ENCODE assay signal across 7 mouse cellular contexts in the genomic region with DNA sequence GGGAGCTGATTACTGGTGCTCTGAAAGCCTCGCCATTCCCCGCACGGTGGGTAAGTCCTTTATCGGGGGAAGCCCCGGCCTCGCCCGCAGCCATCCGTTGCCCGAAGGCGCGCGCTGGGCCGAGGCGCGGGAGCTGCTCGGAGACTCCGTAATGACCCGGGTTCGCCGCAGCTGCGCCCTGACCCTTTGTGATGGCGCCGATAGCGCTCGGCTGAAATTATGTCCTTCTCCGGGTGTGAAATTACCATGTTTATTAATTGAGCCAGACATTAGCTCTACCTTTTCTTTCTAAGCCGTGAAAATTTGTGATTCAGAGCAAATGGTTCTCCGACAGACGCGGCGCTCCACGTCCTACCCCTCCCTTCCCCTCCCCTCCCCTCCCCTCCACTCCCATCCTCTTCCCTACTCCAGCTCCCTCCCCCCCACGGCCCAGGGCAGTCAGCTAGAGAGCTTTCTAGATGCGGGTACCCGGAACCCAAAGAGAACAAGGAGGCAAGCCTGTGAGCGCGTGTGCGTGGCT. TPM values are rescaled to one million over a fixed set of nuclear protein-coding genes. Genes with fewer than 3 reads are reported as not detected.
DNase-seq lines count a peak whose midpoint lies in the region; ATAC-seq and TF ChIP-seq lines count a peak whose summit lies in the region.

No protein-coding gene starts in this region.

- no peak overlapping the region for H3K27ac ChIP-seq in ES-Bruce4 (ENCODE audit: insufficient read depth, low read length)
- no peak overlapping the region for H3K27ac ChIP-seq in ES-E14 (ENCODE audit: insufficient read depth, low read depth, low read length, poor library complexity, severe bottlenecking)
- H3K27ac ChIP-seq in forebrain, postnatal 0 days (ENCODE audit: low read depth, low read length), result no peak overlapping the region
- H3K27ac ChIP-seq in midbrain, embryonic 12.5 days (replicated peaks), result peak overlapping the region; percentile 46; the same call in 1 of the 2 replicates

- H3K4me1 ChIP-seq in ES-Bruce4 (ENCODE audit: control insufficient read depth, insufficient read depth, low read length) (no peaks in the 10 kb centered on the region), ES-E14 (ENCODE audit: control insufficient read depth in 2 of 2, insufficient read depth in 2 of 2, low read length in 2 of 2, poor library complexity in 1 of 2) (0 out of 4 replicates have a peak, but pooled peaks cover 0 to 6% of the 10 kb centered on the region in 2 experiments)
- no peaks in the 10 kb centered on the region for H3K4me1 ChIP-seq in forebrain, postnatal 0 days (ENCODE audit: insufficient read depth)
- H3K4me1 ChIP-seq in midbrain, embryonic 12.5 days, result peaks cover 23% of the 10 kb centered on the region

- H3K4me2 ChIP-seq in forebrain, postnatal 0 days (ENCODE audit: low read depth), result peak overlapping the region; percentile 37
- H3K4me2 ChIP-seq in midbrain, embryonic 12.5 days (replicated peaks), result peak overlapping the region; percentile 41

- DNase-seq in ES-E14 (ENCODE audit: low read depth, low spot score), result no peak
- DNase-seq in forebrain, postnatal 0 days, result no peak
- DNase-seq in right cerebral cortex, postnatal 36 days (ENCODE audit: low spot score in 2 of 2), result no peak
- no peak for DNase-seq in left cerebral cortex, adult 9 months (ENCODE audit: low spot score in 2 of 2)
- DNase-seq in ovary, postnatal 14 days (ENCODE audit: low spot score), result no peak

- H3K9me3 ChIP-seq in ES-Bruce4 (replicated peaks; ENCODE audit: control insufficient read depth, insufficient read depth, low read length, poor library complexity, severe bottlenecking) (no peaks in the 10 kb centered on the region), ES-E14 (ENCODE audit: control insufficient read depth, insufficient read depth, low read depth, low read length) (no peaks in the 10 kb centered on the region)
- H3K9me3 ChIP-seq in forebrain, postnatal 0 days (ENCODE audit: low read length), result no peaks in the 10 kb centered on the region
- H3K9me3 ChIP-seq in midbrain, embryonic 12.5 days, result no peaks in the 10 kb centered on the region

- H3K27me3 ChIP-seq in ES-Bruce4 (ENCODE audit: control insufficient read depth, insufficient read depth, low read length, poor library complexity, severe bottlenecking), result peaks cover 51% of the 10 kb centered on the region
- H3K27me3 ChIP-seq in forebrain, postnatal 0 days (ENCODE audit: insufficient read depth, low read length), result peaks cover 89% of the 10 kb centered on the region
- peaks cover 97% of the 10 kb centered on the region for H3K27me3 ChIP-seq in midbrain, embryonic 12.5 days

- H3K36me3 ChIP-seq in ES-Bruce4 (ENCODE audit: control insufficient read depth, insufficient read depth, low read length, poor library complexity, severe bottlenecking) (no peaks in the 10 kb centered on the region), ES-E14 (ENCODE audit: control insufficient read depth, insufficient read depth, low read length, poor library complexity, severe bottlenecking) (no peaks in the 10 kb centered on the region)
- H3K36me3 ChIP-seq in forebrain, postnatal 0 days (ENCODE audit: insufficient read depth), result no peaks in the 10 kb centered on the region
- H3K36me3 ChIP-seq in midbrain, embryonic 12.5 days, result no peaks in the 10 kb centered on the region

- peak overlapping the region; percentile 75 for H3K4me3 ChIP-seq in ES-Bruce4 (ENCODE audit: low read depth, low read length)
- H3K4me3 ChIP-seq in ES-E14 (ENCODE audit: insufficient read depth in 1 of 2, low read depth in 1 of 2, low read length in 2 of 2, poor library complexity in 1 of 2, severe bottlenecking in 1 of 2), result peak overlapping the region; percentile 55 to 66
- H3K4me3 ChIP-seq in forebrain, postnatal 0 days (ENCODE audit: low read depth, low read length), result peak overlapping the region; percentile 26
- peak overlapping the region; percentile 23 for H3K4me3 ChIP-seq in midbrain, embryonic 12.5 days

- TF ChIP-seq EP300 in ES-Bruce4 (IDR thresholded peaks at IDR 0.05; ENCODE audit: insufficient read depth, low read depth, low read length), result no peak

- no peak overlapping the region for H3K9ac ChIP-seq in ES-Bruce4 (ENCODE audit: low read depth, poor library complexity, severe bottlenecking)
- H3K9ac ChIP-seq in ES-E14 (ENCODE audit: insufficient read depth, low read depth, low read length, poor library complexity, severe bottlenecking), result no peak overlapping the region
- H3K9ac ChIP-seq in forebrain, postnatal 0 days, result no peak overlapping the region
- no peak overlapping the region for H3K9ac ChIP-seq in midbrain, embryonic 12.5 days (replicated peaks)

- no peak for TF ChIP-seq POLR2A in ES-Bruce4 (IDR thresholded peaks at IDR 0.05; ENCODE audit: insufficient read depth, low read length)

- WGBS in forebrain, postnatal 0 days, result under 1% methylated on average over 38 of the region's 38 CpGs
- under 1% methylated on average over 37 of the region's 38 CpGs for WGBS in midbrain, embryonic 12.5 days

- in situ Hi-C loops in ES-E14 (cut with MboI; ENCODE audit: low sequenced_read_pairs in 2 of 2, unreplicated experiment in 2 of 2), result no loop called here

- peak; percentile 49; the same call in 1 of the 2 replicates for ATAC-seq in forebrain, postnatal 0 days
- ATAC-seq in midbrain, embryonic 12.5 days (ENCODE audit: low FRiP score, low read depth), result peak; percentile 82

- TF ChIP-seq CTCF in ES-Bruce4 (IDR thresholded peaks at IDR 0.05; ENCODE audit: low read depth, low read length), result no peak
- TF ChIP-seq CTCF in forebrain, postnatal 0 days (IDR thresholded peaks at IDR 0.05; ENCODE audit: low read depth), result no peak

TF ChIP-seq in ES-E14, 5 proteins besides CTCF, POLR2A, EP300 and RAD21:
- TF ChIP-seq MAFK (IDR thresholded peaks at IDR 0.05; ENCODE audit: insufficient read depth, low read depth, low read length), result no peak
- no peak for TF ChIP-seq ZC3H11A (IDR thresholded peaks at IDR 0.05; ENCODE audit: borderline replicate concordance, low read depth, low read length)
- TF ChIP-seq HCFC1 (IDR thresholded peaks at IDR 0.05; ENCODE audit: borderline replicate concordance, insufficient read depth, low read length), result no peak
- TF ChIP-seq CHD2 (IDR thresholded peaks at IDR 0.05; ENCODE audit: low read depth, low read length), result no peak
- no peak for TF ChIP-seq ZNF384 (IDR thresholded peaks at IDR 0.05; ENCODE audit: low read depth, low read length)
TF ChIP-seq in ES-E14: peak in this region for 0.

RNA-seq across cellular contexts. Expression of a gene that starts 34.1 kb away (rescaled TPM):
- polyA plus RNA-seq in ES-Bruce4 (2011; ENCODE audit: insufficient read depth, insufficient read length, low read depth, missing spikeins), result 1.5 and 1.9 TPM in 2 replicates
- 0.16 and 0.27 TPM in 2 replicates for total RNA-seq in ES-E14 (2012; rRNA removed)
- total RNA-seq in forebrain, postnatal 0 days (2014; rRNA removed), result 0.38 TPM in 1 of 2 replicates, not detected in the other
- 0.18 and 0.28 TPM in 2 replicates for polyA plus RNA-seq in forebrain, postnatal 0 days (2015; fragmentation: Nextera tagmentation; extraction: Ambion mirVana)
- polyA plus RNA-seq in midbrain, embryonic 12.5 days (2016; fragmentation: Nextera tagmentation; extraction: Ambion mirVana), result 5.9 and 6.3 TPM in 2 replicates

Comparison
In these comparisons a context has a peak if more than half of its experiments do, and no peak if none do; other contexts are left out.
1. H3K4me3 ChIP-seq: peak in every context shown above with its lines; median percentile 75 in ES-Bruce4; 60 in ES-E14; 26 in forebrain, postnatal 0 days; 23 in midbrain, embryonic 12.5 days.